Mouse (Mus musculus): ENCODE measurements around the gene Sec24b. TPM values are rescaled to one million over a fixed set of nuclear protein-coding genes. Genes with fewer than 3 reads are reported as not detected.
A peak's percentile ranks its signal among the peaks of the same experiment; 100 is the strongest.

Gene Sec24b
- total RNA-seq, 2 experiments from 2014 or later = 34.7 to 58.5 TPM

GRCm38 (mm10) chr3:130057569-130058345 is 3.6 kb downstream of the Sec24b start:
- ATAC-seq (replicated peaks; ENCODE audit: low FRiP score, low TSS enrichment, poor library complexity, severe bottlenecking) = no peak

- no peak for ATAC-seq (replicated peaks; ENCODE audit: low FRiP score, low TSS enrichment, poor library complexity, severe bottlenecking)
Observed at GRCm38 (mm10) chr3:130055416-130056385, 5.7 kb downstream of the Sec24b start.

- no peak for ATAC-seq (replicated peaks; ENCODE audit: low FRiP score, low TSS enrichment, poor library complexity, severe bottlenecking)
Observed at GRCm38 (mm10) chr3:130054587-130054986, 6.8 kb downstream of the Sec24b start.

GRCm38 (mm10) chr3:130053340-130054066 is 7.8 kb downstream of the Sec24b start:
- no peak for ATAC-seq (replicated peaks; ENCODE audit: low FRiP score, low TSS enrichment, poor library complexity, severe bottlenecking)

GRCm38 (mm10) chr3:130052541-130053298 is 8.6 kb downstream of the Sec24b start:
- no peak for ATAC-seq (replicated peaks; ENCODE audit: low FRiP score, low TSS enrichment, poor library complexity, severe bottlenecking)

GRCm38 (mm10) chr3:130052116-130052515 is 9.2 kb downstream of the Sec24b start:
- no peak for ATAC-seq (replicated peaks; ENCODE audit: low FRiP score, low TSS enrichment, poor library complexity, severe bottlenecking)

- no peak for ATAC-seq (replicated peaks; ENCODE audit: low FRiP score, low TSS enrichment, poor library complexity, severe bottlenecking)
Observed at GRCm38 (mm10) chr3:130040711-130041110, 20.6 kb downstream of the Sec24b start.

- ATAC-seq (replicated peaks; ENCODE audit: low FRiP score, low TSS enrichment, poor library complexity, severe bottlenecking) = no peak; the same call in 1 of the 2 replicates
Observed at GRCm38 (mm10) chr3:130040017-130040416, 21.3 kb downstream of the Sec24b start.

- no peak for ATAC-seq (replicated peaks; ENCODE audit: low FRiP score, low TSS enrichment, poor library complexity, severe bottlenecking)
Observed at GRCm38 (mm10) chr3:130028741-130029140, 32.6 kb downstream of the Sec24b start.

GRCm38 (mm10) chr3:130026181-130026580 is 35.2 kb downstream of the Sec24b start:
- ATAC-seq (replicated peaks; ENCODE audit: low FRiP score, low TSS enrichment, poor library complexity, severe bottlenecking) = no peak

GRCm38 (mm10) chr3:130025556-130025955 is 35.8 kb downstream of the Sec24b start:
- ATAC-seq (replicated peaks; ENCODE audit: low FRiP score, low TSS enrichment, poor library complexity, severe bottlenecking) = no peak

- peak; percentile 42; the same call in 1 of the 2 replicates for ATAC-seq (replicated peaks; ENCODE audit: low FRiP score, low TSS enrichment, poor library complexity, severe bottlenecking)
Observed at GRCm38 (mm10) chr3:130012943-130013342, 48.4 kb downstream of the Sec24b start.

GRCm38 (mm10) chr3:130011236-130011635 is 50.1 kb downstream of the Sec24b start:
- no peak for ATAC-seq (replicated peaks; ENCODE audit: low FRiP score, low TSS enrichment, poor library complexity, severe bottlenecking)

- no peak for ATAC-seq (replicated peaks; ENCODE audit: low FRiP score, low TSS enrichment, poor library complexity, severe bottlenecking)
Observed at GRCm38 (mm10) chr3:130006141-130006540, 55.2 kb downstream of the Sec24b start.

GRCm38 (mm10) chr3:130000926-130001325 is 60.4 kb downstream of the Sec24b start:
- ATAC-seq (replicated peaks; ENCODE audit: low FRiP score, low TSS enrichment, poor library complexity, severe bottlenecking) = no peak

- ATAC-seq (replicated peaks; ENCODE audit: low FRiP score, low TSS enrichment, poor library complexity, severe bottlenecking) = no peak
Observed at GRCm38 (mm10) chr3:129998526-129998925, 62.8 kb downstream of the Sec24b start.

GRCm38 (mm10) chr3:129998001-129998400 is 63.4 kb downstream of the Sec24b start:
- no peak for ATAC-seq (replicated peaks; ENCODE audit: low FRiP score, low TSS enrichment, poor library complexity, severe bottlenecking)

GRCm38 (mm10) chr3:129997324-129997723 is 64.0 kb downstream of the Sec24b start:
- ATAC-seq (replicated peaks; ENCODE audit: low FRiP score, low TSS enrichment, poor library complexity, severe bottlenecking) = no peak

GRCm38 (mm10) chr3:129987297-129987696 is 74.1 kb downstream of the Sec24b start:
- ATAC-seq (replicated peaks; ENCODE audit: low FRiP score, low TSS enrichment, poor library complexity, severe bottlenecking) = no peak

All from megakaryocyte-erythroid progenitor cell, adult 5-6 weeks (primary cell).